Mouse (Mus musculus) inflammation-experienced regulatory T-cells (primary cell): ENCODE results near the gene Olfr273. TPM values are rescaled to one million over a fixed set of nuclear protein-coding genes. Genes with fewer than 3 reads are reported as not detected.

Experiments used
- polyA plus RNA-seq, 2 experiments: library from polyadenylated mRNA; unstranded; fragments of 100-300 nt; shearing (Covaris generic); gene quantifications; one replicate each; pipeline ENCODE4 v1.2.1; 2017

Olfr273 gene
- polyA plus RNA-seq: 1 to 10 TPM in 1 of 2 experiments, under 1 TPM in 1; 0.68 to 2.7 TPM

GRCm38 (mm10) chr4:52859136-52859535, at the start of gene Olfr273:
Olfr273 (minus strand) TSS chr4:52859236.

GRCm38 (mm10) chr4:52814304-52814703, 44.7 kb downstream of the Olfr273 start, which contains the start of gene Olfr275:
Olfr275 (plus strand) TSS chr4:52814604.

Other genes with a start within 250 kb of the Olfr273 start
- gene Olfr275, start 44.6 kb downstream of the Olfr273 start, polyA plus RNA-seq: under 1 TPM in 1 of 2 experiments, not detected in 1; 0.24 TPM
- not detected for gene Olfr272, start 59.9 kb upstream of the Olfr273 start, polyA plus RNA-seq
- not detected for gene Olfr270, start 105.3 kb upstream of the Olfr273 start, polyA plus RNA-seq
- under 1 TPM in 1 of 2 experiments, not detected in 1; 0.40 TPM for gene Nipsnap3a, start 130.0 kb upstream of the Olfr273 start, polyA plus RNA-seq
- gene Nipsnap3b, start 152.6 kb upstream of the Olfr273 start, polyA plus RNA-seq: 10 to 100 TPM; 61.3 to 83.5 TPM